In the genomic region with DNA sequence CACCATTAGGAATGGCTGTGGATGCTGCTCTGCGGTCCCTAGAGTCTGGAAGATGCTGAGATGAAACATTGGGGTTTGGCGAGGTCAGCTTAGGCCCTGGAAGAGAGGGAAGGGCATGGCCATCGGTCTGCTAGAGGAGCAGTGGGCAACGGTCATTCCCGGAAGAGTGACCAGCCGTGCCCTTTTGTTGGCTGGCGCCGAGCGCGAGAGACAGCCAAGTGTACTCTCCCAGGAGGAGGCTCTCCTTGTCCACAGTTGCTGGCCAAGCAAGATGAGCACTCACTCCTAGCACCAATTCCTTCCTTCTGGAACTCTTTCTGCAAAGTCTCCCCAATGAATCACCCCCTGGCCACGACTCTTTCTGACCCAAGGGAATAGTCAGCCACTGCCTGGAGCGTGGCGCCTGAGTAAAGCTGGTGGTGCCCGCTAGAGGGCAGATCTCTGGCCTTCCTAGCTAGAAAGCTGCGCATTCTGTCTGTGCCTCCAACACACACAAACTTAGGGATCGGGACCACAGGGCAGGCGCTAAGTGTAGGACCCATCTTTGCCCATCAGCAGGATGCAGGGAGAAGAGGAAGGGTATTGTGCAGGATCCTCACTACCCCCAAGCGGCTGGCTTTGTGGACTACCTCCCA, we compare ENCODE assay signal across 10 mouse cellular contexts. TPM values are rescaled to one million over a fixed set of nuclear protein-coding genes. Genes with fewer than 3 reads are reported as not detected.
DNase-seq lines count a peak whose midpoint lies in the region; ATAC-seq and TF ChIP-seq lines count a peak whose summit lies in the region.
"Had no signal": no experiment of that assay in that cellular context is flagged by ENCODE, and none has a peak within 500 bp of the region (broad histone marks: within the 10 kb centered on the region; RNA-seq: fewer than 3 reads in every experiment).

No protein-coding gene starts in this region.

- no peak for TF ChIP-seq POLR2A in liver, adult 2 months (IDR thresholded peaks at IDR 0.05; ENCODE audit: extremely low read depth, insufficient read depth, low read length)

- peak; percentile 48 for TF ChIP-seq CTCF in liver, adult 2 months (IDR thresholded peaks at IDR 0.05; ENCODE audit: low read depth, low read length)

- ATAC-seq in intestine, embryonic 16.5 days = peak; percentile 16; the same call in 1 of the 2 replicates
- peak; percentile 57 for ATAC-seq in megakaryocyte-erythroid progenitor cell, adult 5-6 weeks (replicated peaks; ENCODE audit: low FRiP score, low TSS enrichment, poor library complexity, severe bottlenecking)

- H3K4me1 ChIP-seq in liver, adult 2 months (ENCODE audit: control insufficient read depth, insufficient read depth, low read length) = no peaks in the 10 kb centered on the region; the same call in 1 of the 2 replicates
- H3K4me1 ChIP-seq in intestine, embryonic 16.5 days (ENCODE audit: control insufficient read depth, insufficient read depth, low read length) = peaks cover 7% of the 10 kb centered on the region

- no peak for DNase-seq in liver, adult 2 months (ENCODE audit: extremely low read depth, low read depth, low spot score)
- DNase-seq in liver = no peak
- peak; percentile 85 for DNase-seq in ZHBTc4 (ENCODE audit: low read depth, low spot score)
- DNase-seq in right cerebral cortex, adult 18-20 months = no peak
- no peak for DNase-seq in T-cell, adult 2 months (ENCODE audit: low spot score)

- no peaks in the 10 kb centered on the region for H3K36me3 ChIP-seq in liver, adult 2 months (ENCODE audit: control insufficient read depth, insufficient read depth, low read length)
- H3K36me3 ChIP-seq in intestine, embryonic 16.5 days (ENCODE audit: control insufficient read depth, insufficient read depth, low read length) = no peaks in the 10 kb centered on the region
- H3K36me3 ChIP-seq: neural tube, embryonic 12.5 days had no signal

- no peaks in the 10 kb centered on the region for H3K79me2 ChIP-seq in liver, adult 2 months (ENCODE audit: control insufficient read depth, insufficient read depth, low read length)

- no peak overlapping the region for H3K4me3 ChIP-seq in liver, adult 2 months (ENCODE audit: insufficient read depth, low read depth, low read length)
- no peak overlapping the region for H3K4me3 ChIP-seq in intestine, embryonic 16.5 days (ENCODE audit: low read length)
- H3K4me3 ChIP-seq: neural tube, embryonic 12.5 days had no signal

- no peaks in the 10 kb centered on the region for H3K9me3 ChIP-seq in intestine, embryonic 16.5 days (ENCODE audit: control insufficient read depth, low read length)
- H3K9me3 ChIP-seq: neural tube, embryonic 12.5 days had no signal

- H3K27me3 ChIP-seq in liver, adult 2 months (ENCODE audit: control insufficient read depth, insufficient read depth, low read length) = no peaks in the 10 kb centered on the region
- H3K27me3 ChIP-seq in intestine, embryonic 16.5 days (replicated peaks; ENCODE audit: control insufficient read depth, insufficient read depth, low read length) = no peaks in the 10 kb centered on the region; the same call in none of the 2 replicates

- no peak overlapping the region for H3K9ac ChIP-seq in liver, adult 2 months (ENCODE audit: low read depth, low read length)
- no peak overlapping the region for H3K9ac ChIP-seq in intestine, embryonic 16.5 days (ENCODE audit: low read depth, low read length)
- H3K9ac ChIP-seq: neural tube, embryonic 12.5 days had no signal

- 72% methylated on average over 18 of the region's 18 CpGs for WGBS in liver, adult 2 months
- whole genome bisulfite sequencing in intestine, embryonic 16.5 days = 58% methylated on average over 18 of the region's 18 CpGs

- no peak overlapping the region for H3K27ac ChIP-seq in liver, adult 2 months (replicated peaks; ENCODE audit: insufficient read depth, low read depth, low read length)
- no peak overlapping the region for H3K27ac ChIP-seq in intestine, embryonic 16.5 days (ENCODE audit: low read length)
- H3K27ac ChIP-seq: neural tube, embryonic 12.5 days had no signal

- H3K4me2 ChIP-seq in intestine, embryonic 16.5 days (ENCODE audit: low read depth, low read length) = no peak overlapping the region
- H3K4me2 ChIP-seq: neural tube, embryonic 12.5 days had no signal

RNA-seq across cellular contexts. Expression of a gene that starts 7.9 kb away (rescaled TPM):
- 19.5 and 20.1 TPM in 2 replicates for total RNA-seq in liver, adult 2 months (2014; rRNA removed)
- 19.8 and 20.9 TPM in 2 replicates for polyA plus RNA-seq in liver, adult 2 months (2012; rRNA removed)
- polyA plus RNA-seq in intestine, embryonic 16.5 days (2015; fragmentation: Nextera tagmentation; extraction: Ambion mirVana) = 10.4 and 10.6 TPM in 2 replicates
- 3.3 and 6.6 TPM in 2 replicates for total RNA-seq in megakaryocyte-erythroid progenitor cell, adult 5-6 weeks (2014; fragmentation: Nextera tagmentation)
- total RNA-seq in megakaryocyte-erythroid progenitor cell, adult 5-6 weeks (2017) = 6.2 and 8.8 TPM in 2 replicates

RNA-seq across cellular contexts. Expression of a gene that starts 11.8 kb away (rescaled TPM):
- total RNA-seq in liver, adult 2 months (2014; rRNA removed) = not detected in 2 replicates
- polyA plus RNA-seq in liver, adult 2 months (2012; rRNA removed) = not detected in 2 replicates
- 0.20 and 0.24 TPM in 2 replicates for polyA plus RNA-seq in intestine, embryonic 16.5 days (2015; fragmentation: Nextera tagmentation; extraction: Ambion mirVana)
- total RNA-seq in megakaryocyte-erythroid progenitor cell, adult 5-6 weeks (2014; fragmentation: Nextera tagmentation) = not detected in 2 replicates
- total RNA-seq in megakaryocyte-erythroid progenitor cell, adult 5-6 weeks (2017) = not detected in 2 replicates
- total RNA-seq: left cerebral cortex, adult 8-10 months had no signal
- polyA plus RNA-seq: neural tube, embryonic 12.5 days had no signal

RNA-seq across cellular contexts. Expression of a gene that starts 26.3 kb away (rescaled TPM):
- 164 and 213 TPM in 2 replicates for total RNA-seq in liver, adult 2 months (2014; rRNA removed)
- 260 and 313 TPM in 2 replicates for polyA plus RNA-seq in liver, adult 2 months (2012; rRNA removed)
- 86.6 and 88.5 TPM in 2 replicates for polyA plus RNA-seq in intestine, embryonic 16.5 days (2015; fragmentation: Nextera tagmentation; extraction: Ambion mirVana)
- 0.31 TPM in 1 of 2 replicates, not detected in the other for total RNA-seq in megakaryocyte-erythroid progenitor cell, adult 5-6 weeks (2014; fragmentation: Nextera tagmentation)
- 0.56 and 0.84 TPM in 2 replicates for total RNA-seq in megakaryocyte-erythroid progenitor cell, adult 5-6 weeks (2017)
- total RNA-seq: left cerebral cortex, adult 8-10 months had no signal
- polyA plus RNA-seq: frontal cortex, adult 2 months; neural tube, embryonic 12.5 days had no signal

RNA-seq across cellular contexts. Expression of a gene that starts 42.0 kb away (rescaled TPM):
- total RNA-seq in liver, adult 2 months (2014; rRNA removed) = 0.07 TPM in 1 of 2 replicates, not detected in the other
- not detected in 2 replicates for polyA plus RNA-seq in liver, adult 2 months (2012; rRNA removed)
- 3.9 and 5.0 TPM in 2 replicates for polyA plus RNA-seq in intestine, embryonic 16.5 days (2015; fragmentation: Nextera tagmentation; extraction: Ambion mirVana)
- total RNA-seq in megakaryocyte-erythroid progenitor cell, adult 5-6 weeks (2014; fragmentation: Nextera tagmentation) = not detected in 2 replicates
- not detected in 2 replicates for total RNA-seq in megakaryocyte-erythroid progenitor cell, adult 5-6 weeks (2017)

RNA-seq across cellular contexts. Expression of a gene that starts 55.8 kb away (rescaled TPM):
- 21.9 and 22.6 TPM in 2 replicates for total RNA-seq in liver, adult 2 months (2014; rRNA removed)
- polyA plus RNA-seq in liver, adult 2 months (2012; rRNA removed) = 8.0 and 8.3 TPM in 2 replicates
- polyA plus RNA-seq in intestine, embryonic 16.5 days (2015; fragmentation: Nextera tagmentation; extraction: Ambion mirVana) = 79.4 and 85.8 TPM in 2 replicates
- 24.6 and 25.8 TPM in 2 replicates for total RNA-seq in megakaryocyte-erythroid progenitor cell, adult 5-6 weeks (2014; fragmentation: Nextera tagmentation)
- total RNA-seq in megakaryocyte-erythroid progenitor cell, adult 5-6 weeks (2017) = 46.6 and 53.5 TPM in 2 replicates

Comparison
In these comparisons a context has a peak if more than half of its experiments do, and no peak if none do; other contexts are left out.
1. RNA of a gene that starts 26.3 kb away (total RNA-seq): 164 to 213 TPM in liver, adult 2 months; 0.31 to 0.84 TPM in megakaryocyte-erythroid progenitor cell, adult 5-6 weeks; every median in the first group is over 10 times any median in the second.